Mouse (Mus musculus): Measurements from ENCODE around the gene Slc22a23. TPM values are rescaled to one million over a fixed set of nuclear protein-coding genes. Genes with fewer than 3 reads are reported as not detected.

Slc22a23 gene
- polyA plus RNA-seq, 1 experiment from 2014 or later: 5.0 TPM

GRCm38 (mm10) chr13:34246821-34247220 is 98.2 kb downstream of the Slc22a23 start:
- peaks cover 37% of the 10 kb centered on the region for H3K4me1 ChIP-seq (replicated peaks)

DNA sequence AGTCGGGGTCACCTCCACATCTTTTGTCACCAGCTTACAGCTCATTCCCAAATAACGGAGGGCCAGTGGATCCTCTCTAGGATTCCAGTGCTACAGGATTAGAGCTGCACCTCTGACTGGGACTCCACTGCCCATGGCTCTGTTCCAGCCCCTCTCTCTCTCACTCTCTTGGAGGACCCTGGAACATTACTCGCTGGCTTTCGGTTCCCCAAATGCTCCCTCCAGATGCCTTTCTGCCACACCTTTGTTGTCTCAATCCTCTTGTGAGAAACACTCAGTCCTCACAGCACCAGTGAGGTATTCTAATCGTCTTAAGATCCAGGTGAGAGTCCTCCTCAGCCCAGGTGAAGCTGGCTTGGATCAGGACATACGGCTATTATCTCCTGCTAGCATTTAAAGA is 99.8 kb downstream of the Slc22a23 start:
- Histone ChIP-seq H3K27ac (no peak overlapping the region), H3K4me1 (replicated peaks) (peaks cover 30% of the 10 kb centered on the region), H3K36me3 (no peaks in the 10 kb centered on the region), H3K27me3 (no peaks in the 10 kb centered on the region), H3K4me3 (replicated peaks) (no peak overlapping the region), H3K9ac (replicated peaks) (no peak overlapping the region), H3K4me2 (no peak overlapping the region), H3K9me3 (no peaks in the 10 kb centered on the region)
- WGBS: 79% methylated on average over 6 of the region's 6 CpGs
- no peak for ATAC-seq (ENCODE audit: insufficient number of reproducible peaks, insufficient read depth, low FRiP score, low TSS enrichment, low read depth)

More at GRCm38 (mm10) chr13:34246821-34247220, 98.2 kb downstream of the Slc22a23 start:
- no peak overlapping the region for H3K4me2 ChIP-seq
- no peak overlapping the region for H3K27ac ChIP-seq
- no peak overlapping the region for H3K4me3 ChIP-seq (replicated peaks)
- no peak for ATAC-seq (ENCODE audit: insufficient number of reproducible peaks, insufficient read depth, low FRiP score, low TSS enrichment, low read depth)
- H3K36me3 ChIP-seq: no peaks in the 10 kb centered on the region
- no peaks in the 10 kb centered on the region for H3K9me3 ChIP-seq
- WGBS: 52% methylated on average over 3 of the region's 3 CpGs
- no peaks in the 10 kb centered on the region for H3K27me3 ChIP-seq
- H3K9ac ChIP-seq (replicated peaks): no peak overlapping the region

DNA sequence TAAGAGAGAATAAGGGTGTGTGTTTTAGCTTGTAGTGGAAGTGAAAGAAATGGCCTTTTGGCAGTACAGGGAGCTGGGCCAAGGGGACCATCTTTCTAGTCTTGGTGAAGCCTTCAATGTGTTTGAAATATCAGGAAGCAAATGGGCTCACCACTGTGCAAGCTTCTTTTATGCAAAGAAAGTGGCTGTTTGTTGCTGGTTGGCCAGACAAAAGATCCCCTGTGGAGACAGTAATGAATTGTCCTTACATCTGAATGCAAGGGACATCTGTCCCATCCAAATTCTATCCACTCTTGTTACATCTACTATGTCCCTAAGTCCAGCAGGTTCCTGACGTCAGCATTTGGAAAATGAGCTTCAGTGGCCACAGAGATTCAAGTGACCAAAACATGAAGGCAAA is 100.8 kb downstream of the Slc22a23 start:
- Histone ChIP-seq H3K4me2 (no peak overlapping the region), H3K27me3 (no peaks in the 10 kb centered on the region), H3K4me1 (replicated peaks) (peaks cover 30% of the 10 kb centered on the region), H3K9ac (replicated peaks) (no peak overlapping the region), H3K9me3 (no peaks in the 10 kb centered on the region), H3K36me3 (no peaks in the 10 kb centered on the region), H3K27ac (no peak overlapping the region), H3K4me3 (replicated peaks) (no peak overlapping the region)
- no peak for ATAC-seq (ENCODE audit: insufficient number of reproducible peaks, insufficient read depth, low FRiP score, low TSS enrichment, low read depth)
- 46% methylated on average over 1 of the region's 1 CpGs for WGBS

- no peak overlapping the region for H3K4me2 ChIP-seq
- H3K4me1 ChIP-seq (replicated peaks): peaks cover 30% of the 10 kb centered on the region
- WGBS: 33% methylated on average over 3 of the region's 3 CpGs
- H3K27me3 ChIP-seq: no peaks in the 10 kb centered on the region
- no peaks in the 10 kb centered on the region for H3K36me3 ChIP-seq
- no peak overlapping the region for H3K4me3 ChIP-seq (replicated peaks)
- H3K9me3 ChIP-seq: no peaks in the 10 kb centered on the region
- no peak overlapping the region for H3K27ac ChIP-seq
- no peak for ATAC-seq (ENCODE audit: insufficient number of reproducible peaks, insufficient read depth, low FRiP score, low TSS enrichment, low read depth)
- H3K9ac ChIP-seq (replicated peaks): no peak overlapping the region
These were observed 102.8 kb downstream of the Slc22a23 start for GRCm38 (mm10) chr13:34242211-34242610.

DNA sequence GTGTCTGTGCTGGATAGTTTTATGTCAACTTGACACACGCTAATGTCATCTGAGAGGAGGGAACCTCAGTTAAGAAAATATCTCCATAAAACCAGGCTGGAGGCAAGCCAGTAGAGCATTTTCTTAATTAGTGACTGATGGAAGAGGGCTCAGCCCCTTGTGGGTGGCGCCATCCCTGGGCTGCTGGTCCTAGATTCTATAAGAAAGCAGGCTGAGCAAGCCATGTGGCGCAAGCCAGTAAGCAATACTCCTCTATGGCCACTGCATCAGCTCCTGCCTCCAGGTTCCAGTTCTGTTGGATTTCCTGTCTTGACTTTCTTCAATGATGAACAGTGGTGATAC is 104.9 kb downstream of the Slc22a23 start:
- no peak overlapping the region for H3K4me2 ChIP-seq
- no peak overlapping the region for H3K9ac ChIP-seq (replicated peaks)
- H3K27me3 ChIP-seq: no peaks in the 10 kb centered on the region
- ATAC-seq (ENCODE audit: insufficient number of reproducible peaks, insufficient read depth, low FRiP score, low TSS enrichment, low read depth): no peak
- no peaks in the 10 kb centered on the region for H3K9me3 ChIP-seq
- whole genome bisulfite sequencing: 53% methylated on average over 3 of the region's 3 CpGs
- H3K36me3 ChIP-seq: no peaks in the 10 kb centered on the region
- H3K4me1 ChIP-seq (replicated peaks): peaks cover 27% of the 10 kb centered on the region
- H3K4me3 ChIP-seq (replicated peaks): no peak overlapping the region
- no peak overlapping the region for H3K27ac ChIP-seq

GRCm38 (mm10) chr13:34239371-34240086 is 105.5 kb downstream of the Slc22a23 start:
- H3K9ac ChIP-seq (replicated peaks): no peak overlapping the region
- no peaks in the 10 kb centered on the region for H3K9me3 ChIP-seq
- peaks cover 26% of the 10 kb centered on the region for H3K4me1 ChIP-seq (replicated peaks)
- ATAC-seq (ENCODE audit: insufficient number of reproducible peaks, insufficient read depth, low FRiP score, low TSS enrichment, low read depth): 0 out of 2 replicates have a peak, but pooled peaks have one; percentile 46
- no peak overlapping the region for H3K4me3 ChIP-seq (replicated peaks)
- peak overlapping the region; percentile 23; the same call in 1 of the 2 replicates for H3K4me2 ChIP-seq
- H3K27ac ChIP-seq: 0 out of 2 replicates have a peak overlapping the region, but pooled peaks have one; percentile 41
- H3K36me3 ChIP-seq: no peaks in the 10 kb centered on the region
- H3K27me3 ChIP-seq: no peaks in the 10 kb centered on the region
- 18% methylated on average over 11 of the region's 11 CpGs for WGBS

- Histone ChIP-seq H3K4me2 (peak overlapping the region; percentile 23; the same call in 1 of the 2 replicates), H3K27ac (peak overlapping the region; percentile 41), H3K27me3 (no peaks in the 10 kb centered on the region), H3K36me3 (no peaks in the 10 kb centered on the region), H3K4me1 (replicated peaks) (peaks cover 26% of the 10 kb centered on the region), H3K9ac (replicated peaks) (no peak overlapping the region), H3K9me3 (no peaks in the 10 kb centered on the region), H3K4me3 (replicated peaks) (no peak overlapping the region)
- WGBS: 11% methylated on average over 14 of the region's 14 CpGs
- ATAC-seq (ENCODE audit: insufficient number of reproducible peaks, insufficient read depth, low FRiP score, low TSS enrichment, low read depth): peak; percentile 23; the same call in 1 of the 2 replicates
These were observed 106.2 kb downstream of the Slc22a23 start for GRCm38 (mm10) chr13:34238646-34239290.

- H3K27ac ChIP-seq: no peak overlapping the region
- no peaks in the 10 kb centered on the region for H3K36me3 ChIP-seq
- H3K9me3 ChIP-seq: no peaks in the 10 kb centered on the region
- H3K27me3 ChIP-seq: no peaks in the 10 kb centered on the region
- no peak overlapping the region for H3K4me3 ChIP-seq (replicated peaks)
- H3K4me2 ChIP-seq: no peak overlapping the region
- peaks cover 24% of the 10 kb centered on the region for H3K4me1 ChIP-seq (replicated peaks)
- 92% methylated on average over 6 of the region's 6 CpGs for WGBS
- no peak for ATAC-seq (ENCODE audit: insufficient number of reproducible peaks, insufficient read depth, low FRiP score, low TSS enrichment, low read depth)
- no peak overlapping the region for H3K9ac ChIP-seq (replicated peaks)
These were observed 109.9 kb downstream of the Slc22a23 start for GRCm38 (mm10) chr13:34235056-34235455.

GRCm38 (mm10) chr13:34234439-34234838 is 110.5 kb downstream of the Slc22a23 start:
- no peak overlapping the region for H3K9ac ChIP-seq (replicated peaks)
- peaks cover 17% of the 10 kb centered on the region for H3K4me1 ChIP-seq (replicated peaks)
- no peak overlapping the region for H3K4me3 ChIP-seq (replicated peaks)
- no peaks in the 10 kb centered on the region for H3K36me3 ChIP-seq
- H3K27me3 ChIP-seq: no peaks in the 10 kb centered on the region
- H3K9me3 ChIP-seq: no peaks in the 10 kb centered on the region
- no peak overlapping the region for H3K4me2 ChIP-seq
- ATAC-seq (ENCODE audit: insufficient number of reproducible peaks, insufficient read depth, low FRiP score, low TSS enrichment, low read depth): no peak
- H3K27ac ChIP-seq: no peak overlapping the region
- WGBS: 51% methylated on average over 5 of the region's 5 CpGs

DNA sequence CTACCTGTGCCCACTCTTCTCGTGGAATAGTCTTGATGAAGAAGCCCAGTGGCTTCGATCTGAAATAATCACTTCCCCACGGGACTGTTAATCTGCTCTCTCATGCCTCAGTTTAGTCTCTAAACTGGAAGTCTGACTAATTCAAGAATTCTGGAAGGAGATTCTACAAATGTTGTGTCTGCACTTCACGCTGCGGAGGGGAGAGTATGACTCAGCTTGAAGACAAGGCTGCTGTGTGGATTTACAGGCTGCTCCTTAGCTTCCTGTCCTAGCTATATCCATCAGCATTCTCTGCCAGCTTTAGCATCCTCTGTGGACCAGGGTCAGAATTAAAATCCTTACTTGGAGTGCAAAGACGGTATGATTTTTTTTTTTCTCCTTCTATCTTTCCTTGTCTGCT is 112.0 kb downstream of the Slc22a23 start:
- Histone ChIP-seq H3K27me3 (no peaks in the 10 kb centered on the region), H3K4me2 (no peak overlapping the region), H3K36me3 (no peaks in the 10 kb centered on the region), H3K9me3 (no peaks in the 10 kb centered on the region), H3K4me3 (replicated peaks) (no peak overlapping the region), H3K27ac (no peak overlapping the region), H3K9ac (replicated peaks) (no peak overlapping the region), H3K4me1 (replicated peaks) (peaks cover 3% of the 10 kb centered on the region)
- no peak for ATAC-seq (ENCODE audit: insufficient number of reproducible peaks, insufficient read depth, low FRiP score, low TSS enrichment, low read depth)
- 82% methylated on average over 6 of the region's 6 CpGs for WGBS

DNA sequence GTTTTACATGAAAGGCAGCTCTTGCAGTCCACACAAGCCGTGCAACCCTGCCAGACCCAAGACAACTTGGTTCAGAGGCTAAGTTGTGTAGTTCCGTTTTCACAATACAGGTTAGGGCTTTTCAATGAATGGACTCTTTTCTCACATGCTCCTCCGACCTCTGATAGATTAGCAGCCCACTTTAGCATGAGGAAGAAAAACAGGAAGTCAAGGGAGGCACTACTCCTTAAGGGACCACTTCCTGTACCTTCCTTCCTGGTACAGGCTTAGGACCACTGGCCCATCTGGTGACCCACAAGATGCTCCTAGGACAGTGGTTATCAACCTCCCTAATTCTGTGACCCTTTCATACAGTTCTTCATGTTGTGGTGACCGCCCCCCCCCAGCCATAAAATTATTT is 116.1 kb downstream of the Slc22a23 start:
- no peaks in the 10 kb centered on the region for H3K9me3 ChIP-seq
- no peaks in the 10 kb centered on the region for H3K4me1 ChIP-seq (replicated peaks)
- no peaks in the 10 kb centered on the region for H3K27me3 ChIP-seq
- H3K36me3 ChIP-seq: no peaks in the 10 kb centered on the region
- no peak overlapping the region for H3K4me3 ChIP-seq (replicated peaks)
- no peak overlapping the region for H3K9ac ChIP-seq (replicated peaks)
- ATAC-seq (ENCODE audit: insufficient number of reproducible peaks, insufficient read depth, low FRiP score, low TSS enrichment, low read depth): no peak
- H3K27ac ChIP-seq: no peak overlapping the region
- WGBS: 78% methylated on average over 4 of the region's 4 CpGs
- H3K4me2 ChIP-seq: no peak overlapping the region

Data from limb, embryonic 12.5 days (tissue).